Mouse (Mus musculus) spleen, adult 2 months (tissue): Measurements from ENCODE around the gene Col1a1. TPM values are rescaled to one million over a fixed set of nuclear protein-coding genes. Genes with fewer than 3 reads are reported as not detected.

Experiments
- DNase-seq, 2 experiments: peaks; one replicate each; pipeline versions ENCODE4 v3.0.0 to v3.0.0-alpha.2; 2012 to 2021; ENCODE audit warnings: low spot score in 2 of 2, low read depth in 1 of 2
- H3K27ac ChIP-seq: fragments of 200-500 bp; 2 replicates; pipeline ENCODE4 v1.5.1; 2012; ENCODE audit warnings: low read length, inconsistent platforms; ENCODE audit not compliant: insufficient read depth
- H3K27me3 ChIP-seq: fragments of 200-500 bp; 2 replicates; pipeline ENCODE4 v1.6.1; 2012; ENCODE audit warnings: mild to moderate bottlenecking, moderate library complexity, low read length, inconsistent platforms; ENCODE audit not compliant: control insufficient read depth, insufficient read depth
- H3K36me3 ChIP-seq: fragments of 200-500 bp; 2 replicates; pipeline ENCODE4 v1.6.1; 2012; ENCODE audit warnings: mild to moderate bottlenecking, low read length, inconsistent platforms; ENCODE audit not compliant: control insufficient read depth, insufficient read depth
- H3K4me1 ChIP-seq: fragments of 200-500 bp; 2 replicates; pipeline ENCODE4 v1.6.1; 2011; ENCODE audit warnings: inconsistent platforms; ENCODE audit not compliant: control insufficient read depth, insufficient read depth, insufficient read length
- H3K4me3 ChIP-seq: fragments of 200-500 bp; 2 replicates; pipeline ENCODE4 v1.5.1; 2011; ENCODE audit warnings: mild to moderate bottlenecking, inconsistent platforms; ENCODE audit not compliant: insufficient read depth, insufficient read length; ENCODE audit errors: extremely low read depth
- CTCF ChIP-seq: fragments of 200-500 bp; IDR thresholded peaks from 2 replicates; pipeline ENCODE4 v1.5.1; 2011; ENCODE audit warnings: mild to moderate bottlenecking, inconsistent platforms; ENCODE audit not compliant: insufficient read depth, insufficient read length, insufficient replicate concordance; ENCODE audit errors: extremely low read depth
- POLR2A ChIP-seq: fragments of 200-500 bp; IDR thresholded peaks from 2 replicates; pipeline ENCODE4 v1.6.1; 2011; ENCODE audit warnings: low read depth, low read length, inconsistent platforms
- WGBS: fragments of 180-500 bp; shearing (Covaris S2); methylation state at CpG from one replicate; pipeline ENCODE4 v1.1.7; 2018; 5-methylcytosine and 5-hydroxymethylcytosine counted together
- polyA plus RNA-seq: library from polyadenylated mRNA; depleted of rRNA; stranded (reverse); fragments of >200 nt; gene quantifications from 2 replicates; pipeline ENCODE4 v1.2.3, GENCODE M21; 2012

Gene Col1a1
- polyA plus RNA-seq, 1 experiment, result 24.2 TPM

DNA sequence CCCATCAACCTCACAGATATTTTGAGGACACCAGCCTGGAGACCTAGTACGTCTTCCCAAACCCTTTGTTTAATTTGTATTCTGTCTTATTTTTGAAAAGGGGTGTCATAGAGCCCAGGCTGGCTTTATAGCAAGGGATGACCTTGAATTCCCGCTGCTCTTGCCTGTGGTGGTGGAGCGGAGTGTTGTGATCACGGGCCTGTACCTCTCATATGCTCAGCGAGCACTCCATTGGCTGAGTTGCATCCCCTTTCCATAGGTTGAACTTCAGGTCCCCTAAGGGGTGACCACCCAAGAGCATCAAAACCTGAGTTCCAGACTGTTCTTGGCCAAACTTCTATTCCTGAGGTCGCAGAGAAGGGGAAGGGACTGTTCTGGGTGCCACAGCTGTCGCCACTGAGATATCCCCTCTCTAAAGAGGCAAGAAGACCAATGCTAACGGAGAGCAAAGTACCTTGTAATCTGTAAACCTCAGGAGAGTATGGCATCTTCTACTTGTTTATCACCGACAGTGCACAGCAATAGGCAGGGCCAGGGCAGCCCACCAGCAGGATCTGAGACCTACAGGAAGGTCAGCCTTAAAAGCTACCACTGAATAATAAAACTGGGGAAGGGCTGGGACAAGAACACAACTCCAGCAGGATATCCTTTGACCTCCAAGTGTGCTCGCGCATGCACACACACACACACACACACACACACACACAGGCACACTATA lies 43.6 kb downstream of the Col1a1 start:
- Histone ChIP-seq H3K4me3 (no peak overlapping the region), H3K27ac (no peak overlapping the region), H3K4me1 (no peaks in the 10 kb centered on the region), H3K36me3 (no peaks in the 10 kb centered on the region), H3K27me3 (no peaks in the 10 kb centered on the region)
- 80% methylated on average over 11 of the region's 11 CpGs for WGBS
- TF ChIP-seq POLR2A (no peak), CTCF (no peak)
- no peak for DNase-seq

DNA sequence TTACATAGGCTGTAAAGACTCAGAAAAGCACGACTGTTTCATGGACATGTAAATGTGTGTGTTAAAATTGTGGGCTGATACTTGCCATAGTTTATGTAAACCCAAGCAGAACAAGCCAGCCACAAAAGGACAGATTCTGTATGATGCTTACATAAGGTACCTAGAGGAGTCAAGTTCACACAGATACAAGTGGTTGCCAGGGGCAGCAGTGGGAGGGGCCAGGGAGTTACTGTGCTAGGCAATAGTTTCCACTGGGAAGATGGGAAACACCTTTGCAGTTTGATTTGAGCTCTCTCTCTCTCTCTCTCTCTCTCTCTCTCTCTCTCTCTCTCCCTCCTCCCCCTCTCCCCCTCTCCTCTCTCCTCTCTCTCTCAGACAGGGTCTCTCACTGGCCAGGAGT lies 49.1 kb downstream of the Col1a1 start:
- H3K27me3 ChIP-seq, result no peaks in the 10 kb centered on the region
- H3K27ac ChIP-seq, result no peak overlapping the region
- H3K4me1 ChIP-seq, result no peaks in the 10 kb centered on the region; the same call in 1 of the 2 replicates
- no peaks in the 10 kb centered on the region for H3K36me3 ChIP-seq
- TF ChIP-seq POLR2A, result no peak
- 66% methylated on average over 1 of the region's 1 CpGs for WGBS
- H3K4me3 ChIP-seq, result no peak overlapping the region
- DNase-seq, result no peak

DNA sequence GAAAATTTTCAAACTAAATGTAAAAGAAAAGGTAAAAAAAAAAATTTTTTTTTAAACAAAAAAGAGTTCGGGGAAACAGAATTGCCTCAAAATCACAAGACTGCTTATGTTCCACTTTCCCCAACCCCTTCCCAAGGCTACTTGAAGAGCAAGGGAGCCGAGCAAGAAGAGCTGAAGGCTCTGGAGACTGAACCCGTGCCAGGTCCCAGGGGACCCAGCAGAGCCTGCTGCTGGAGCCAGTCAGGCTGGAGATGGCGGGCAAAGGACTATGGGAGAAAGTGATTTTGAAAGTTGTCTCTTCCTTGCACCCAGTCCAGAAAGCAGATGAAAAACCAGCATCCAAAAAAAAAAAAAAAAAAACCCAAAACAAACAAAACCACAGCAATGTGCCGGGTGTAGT lies 49.8 kb downstream of the Col1a1 start:
- 67% methylated on average over 5 of the region's 5 CpGs for WGBS

DNA sequence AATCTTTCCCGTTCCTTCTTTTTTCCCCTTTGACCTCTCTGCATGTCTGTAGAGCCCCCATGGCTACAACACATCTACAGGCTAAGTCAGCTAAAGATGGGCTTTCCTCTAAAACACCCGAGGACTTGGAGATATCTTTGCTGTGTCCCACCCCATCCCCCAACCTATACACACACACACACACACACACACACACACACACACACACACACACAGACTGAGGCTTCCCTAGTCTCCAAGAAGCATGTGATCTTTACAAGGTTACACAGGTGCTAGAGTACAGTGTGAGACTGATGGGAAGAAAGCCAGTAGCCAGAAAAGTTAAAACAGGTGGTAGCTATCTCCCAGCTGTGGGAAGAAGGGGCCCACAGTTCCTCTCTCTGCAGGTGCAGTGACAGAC lies 50.4 kb downstream of the Col1a1 start:
- 60% methylated on average over 2 of the region's 2 CpGs for WGBS
- Histone ChIP-seq H3K4me3 (no peak overlapping the region), H3K27me3 (no peaks in the 10 kb centered on the region), H3K27ac (no peak overlapping the region), H3K36me3 (no peaks in the 10 kb centered on the region), H3K4me1 (no peaks in the 10 kb centered on the region; the same call in 1 of the 2 replicates)
- TF ChIP-seq POLR2A (no peak), CTCF (no peak)
- DNase-seq, result no peak

More for the DNA sequence above, 49.8 kb downstream of the Col1a1 start:
- Histone ChIP-seq H3K27me3 (no peaks in the 10 kb centered on the region), H3K36me3 (no peaks in the 10 kb centered on the region), H3K4me1 (no peaks in the 10 kb centered on the region; the same call in 1 of the 2 replicates), H3K4me3 (no peak overlapping the region), H3K27ac (no peak overlapping the region)
- TF ChIP-seq CTCF, result no peak
- no peak for TF ChIP-seq POLR2A
- no peak for DNase-seq

DNA sequence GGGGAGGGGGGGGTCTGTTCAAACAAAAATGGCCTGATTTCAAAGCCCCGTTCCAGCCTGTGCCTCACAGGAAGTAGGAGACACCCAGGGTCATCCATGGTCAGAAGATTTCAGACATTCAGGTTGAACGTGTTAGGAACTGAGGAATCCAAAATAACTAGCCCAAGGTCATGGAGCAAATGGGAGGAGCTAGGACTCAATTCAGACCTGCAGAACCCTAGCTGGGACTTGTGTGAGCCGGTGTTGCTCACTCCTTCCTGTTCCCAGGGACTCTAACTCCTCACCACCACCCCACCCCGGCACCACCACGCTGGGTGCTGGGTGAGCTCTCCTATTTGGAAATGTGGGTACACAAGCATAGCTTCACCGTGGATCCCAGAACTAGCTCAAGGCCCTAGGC lies 51.3 kb downstream of the Col1a1 start:
- no peak overlapping the region for H3K27ac ChIP-seq
- DNase-seq, result no peak
- H3K4me3 ChIP-seq, result no peak overlapping the region
- TF ChIP-seq POLR2A (no peak), CTCF (no peak)
- no peaks in the 10 kb centered on the region for H3K27me3 ChIP-seq
- 70% methylated on average over 6 of the region's 6 CpGs for WGBS
- H3K36me3 ChIP-seq, result no peaks in the 10 kb centered on the region
- no peaks in the 10 kb centered on the region; the same call in none of the 2 replicates for H3K4me1 ChIP-seq

DNA sequence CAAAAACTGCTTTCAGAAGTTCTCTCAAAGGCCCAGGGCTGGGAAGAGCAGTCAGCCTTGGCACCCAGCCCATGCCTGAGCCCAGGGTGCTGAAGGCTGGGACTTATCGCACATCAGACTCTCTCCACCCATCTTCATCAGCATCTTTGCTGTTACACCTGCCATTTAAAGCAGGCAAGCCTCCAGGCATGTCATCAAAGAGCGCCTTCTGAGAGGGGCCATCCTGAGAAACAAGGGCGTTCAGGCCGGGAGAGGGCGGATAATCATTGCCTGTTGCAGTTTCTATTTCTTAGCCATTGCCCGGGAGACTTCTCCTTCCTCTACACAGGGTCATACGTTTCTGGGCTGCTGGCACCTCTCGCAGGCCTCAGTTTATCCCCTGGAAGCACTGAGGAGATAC lies 51.8 kb downstream of the Col1a1 start:
- no peaks in the 10 kb centered on the region for H3K36me3 ChIP-seq
- no peak overlapping the region for H3K4me3 ChIP-seq
- DNase-seq, result no peak
- no peak overlapping the region for H3K27ac ChIP-seq
- H3K4me1 ChIP-seq, result no peaks in the 10 kb centered on the region; the same call in none of the 2 replicates
- WGBS, result 74% methylated on average over 8 of the region's 8 CpGs
- no peaks in the 10 kb centered on the region for H3K27me3 ChIP-seq
- TF ChIP-seq POLR2A, result no peak
- no peak for TF ChIP-seq CTCF

DNA sequence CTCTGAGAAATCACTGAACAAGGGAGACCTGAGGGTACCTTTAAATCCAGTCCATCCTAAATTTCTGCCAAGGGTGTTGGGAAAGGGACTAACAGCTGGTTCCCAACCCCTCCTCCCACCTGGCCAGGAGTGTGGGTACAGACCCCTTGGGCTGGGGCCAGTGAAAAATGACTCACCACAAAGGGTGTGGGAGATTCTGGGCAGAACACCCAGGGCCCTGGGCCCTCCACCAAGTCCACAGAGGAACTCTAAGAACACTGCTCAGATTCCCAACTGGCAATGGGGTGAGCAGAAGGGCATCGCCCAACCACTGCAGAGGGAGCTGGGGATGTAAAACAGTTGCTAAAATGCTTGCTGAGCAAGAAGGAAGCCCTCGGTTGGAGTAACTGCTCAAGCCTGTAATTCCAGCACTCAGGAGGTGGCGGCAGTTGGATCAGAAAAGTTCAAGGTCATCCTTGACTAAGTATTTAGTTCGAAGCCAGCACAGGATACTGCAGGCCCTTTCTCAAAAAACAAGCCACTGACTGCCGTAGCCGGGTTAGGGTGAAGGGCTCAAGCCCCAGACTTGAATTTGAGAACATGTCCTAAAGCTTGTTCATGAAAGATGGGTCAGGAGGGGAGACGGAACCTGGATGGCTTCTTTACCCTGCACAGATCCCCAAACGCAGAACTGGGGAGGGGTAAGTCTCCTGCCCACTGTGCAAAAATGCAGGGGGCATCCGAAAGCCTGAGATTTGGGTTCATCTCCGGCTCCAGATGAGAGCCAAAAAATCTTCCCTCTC lies 52.9 kb downstream of the Col1a1 start:
- no peak for TF ChIP-seq CTCF
- TF ChIP-seq POLR2A, result no peak
- no peak for DNase-seq
- no peaks in the 10 kb centered on the region for H3K36me3 ChIP-seq
- no peaks in the 10 kb centered on the region for H3K27me3 ChIP-seq
- WGBS, result 36% methylated on average over 10 of the region's 10 CpGs
- peaks cover 10% of the 10 kb centered on the region for H3K4me1 ChIP-seq
- H3K27ac ChIP-seq, result peak overlapping the region; percentile 87
- H3K4me3 ChIP-seq, result peak overlapping the region; percentile 83
